Mouse (Mus musculus) T-cell, adult 2 months (primary cell): ENCODE measurements around the gene Skint7.
"Not testable (repeated sequence)": the region's sequence is repeated elsewhere in the genome, so short reads cannot be mapped to it uniquely, and the experiment has no call there.

ENCODE experiments used
- DNase-seq: peaks from one replicate; pipeline ENCODE4 v3.0.0; 2022; ENCODE audit warnings: low spot score

The Skint7 gene

DNA sequence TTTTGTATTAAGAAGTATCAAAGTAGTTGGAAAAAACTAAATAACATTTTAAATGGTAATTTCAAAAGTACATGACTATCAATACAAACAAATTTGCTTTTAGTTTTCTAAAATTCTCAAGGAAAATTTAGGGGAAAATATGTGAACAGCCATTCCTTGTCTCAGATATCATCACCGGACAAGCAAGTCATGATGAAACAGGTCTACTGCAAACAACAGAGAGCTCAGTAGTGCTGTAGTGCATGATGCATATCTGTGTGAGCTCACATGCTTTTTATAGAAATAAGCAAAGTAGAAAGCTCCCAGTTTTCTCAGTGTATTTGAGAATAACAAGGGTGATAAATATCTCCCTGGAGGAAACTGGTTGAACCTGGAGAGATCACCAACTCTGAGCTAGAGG, at the start of gene Skint7:
TSS of gene Skint7 (plus strand) at position 301 of the 400 bp plus-strand sequence.
- DNase-seq: no peak

DNA sequence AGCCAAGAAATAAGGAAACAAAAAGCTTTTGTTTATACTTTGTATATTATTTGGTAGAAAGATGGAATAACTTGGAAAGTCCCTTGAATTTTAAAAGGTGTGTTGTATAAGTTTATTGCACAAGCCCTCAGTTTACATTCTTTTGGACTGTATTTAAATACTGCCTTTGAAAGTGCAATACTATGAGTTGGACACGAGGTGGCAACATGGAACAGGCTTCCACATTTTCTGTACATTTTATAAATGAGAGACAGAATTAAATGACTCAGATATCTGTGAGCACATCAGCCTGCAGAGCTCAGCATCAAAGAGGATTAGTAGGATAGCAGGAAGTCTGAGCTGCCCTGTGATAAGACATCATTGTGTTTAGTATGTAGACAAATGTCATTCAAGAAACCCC, 11.4 kb upstream of the Skint7 start:
- DNase-seq: no peak

DNA sequence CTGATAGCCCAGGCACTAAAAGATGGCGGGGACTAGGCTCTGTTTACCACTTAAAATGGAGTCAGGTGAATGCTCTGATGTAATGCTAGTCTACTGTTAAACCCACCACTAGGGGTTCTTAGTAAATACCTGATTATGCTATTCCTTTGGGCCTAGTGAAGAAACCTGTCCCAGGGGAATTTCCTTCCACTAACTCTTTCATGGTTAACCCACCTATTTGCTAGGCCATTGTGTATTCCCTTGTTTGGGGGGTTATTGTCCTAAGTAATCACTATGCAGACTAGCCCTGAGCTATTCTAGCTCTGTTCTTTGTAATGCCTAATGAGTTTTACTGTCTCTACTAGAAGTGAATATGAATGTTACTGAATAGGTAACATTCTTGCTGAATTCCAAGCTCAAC, 9.5 kb upstream of the Skint7 start:
- not testable (repeated sequence) for DNase-seq

DNA sequence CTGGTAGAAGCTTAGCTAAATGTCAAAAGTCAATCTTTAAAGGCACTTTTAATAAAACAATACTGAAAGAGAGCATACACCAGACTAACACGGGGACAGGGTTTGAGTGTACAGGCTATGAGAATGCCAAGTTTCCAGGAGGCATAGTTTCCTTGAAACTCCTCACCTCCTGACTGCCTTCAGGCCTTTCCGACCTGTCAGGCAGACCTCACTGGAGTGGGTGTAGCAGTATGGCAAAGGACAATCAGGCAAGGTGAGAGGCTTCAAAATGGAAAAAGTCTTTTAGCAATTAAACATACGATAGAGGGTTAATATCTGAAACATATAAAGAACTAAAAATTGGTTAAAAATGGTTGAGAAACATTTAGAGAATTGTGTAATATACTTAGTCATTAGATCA, 9.1 kb upstream of the Skint7 start:
- DNase-seq: no peak

DNA sequence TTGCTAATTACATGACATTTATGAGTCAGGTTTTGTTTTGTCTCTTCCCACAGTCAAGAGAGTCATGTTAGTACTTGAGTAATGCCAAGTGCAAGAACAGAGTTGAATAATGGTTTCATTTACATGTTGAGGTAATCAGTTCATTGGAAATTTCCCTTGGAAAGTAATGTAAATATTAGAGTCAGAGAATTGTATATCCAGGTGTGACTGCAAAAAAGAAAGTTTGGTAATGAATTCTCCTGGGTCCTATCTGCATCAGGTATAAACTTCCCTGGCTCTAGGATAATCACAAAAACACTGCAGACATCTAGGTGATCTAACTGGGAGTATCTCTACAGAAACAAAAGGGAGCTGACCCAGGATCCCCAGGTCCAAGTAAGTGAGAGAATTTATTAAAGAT, 33.2 kb downstream of the Skint7 start, which contains the start of gene Skint1:
TSS of gene Skint1 (plus strand) at position 301 of the 400 bp plus-strand sequence.
- DNase-seq: no peak
